Mouse (Mus musculus) large intestine, adult 2 months (tissue): ENCODE data around the gene Pm20d1. TPM values are rescaled to one million over a fixed set of nuclear protein-coding genes. Genes with fewer than 3 reads are reported as not detected.

Source experiments
- DNase-seq: peaks from one replicate; pipeline ENCODE4 v3.0.0-alpha.2; 2012; ENCODE audit warnings: low read depth, low spot score
- WGBS: fragments of 180-500 bp; shearing (Covaris S2); methylation state at CpG from one replicate; pipeline ENCODE4 v1.1.7; 2018; 5-methylcytosine and 5-hydroxymethylcytosine counted together
- polyA plus RNA-seq: library from polyadenylated mRNA; depleted of rRNA; stranded (reverse); fragments of >200 nt; gene quantifications from 2 replicates; pipeline ENCODE4 v1.2.3, GENCODE M21; 2012; rRNA removed

The Pm20d1 gene
- 25.8 and 41.6 TPM in 2 replicates for polyA plus RNA-seq

DNA sequence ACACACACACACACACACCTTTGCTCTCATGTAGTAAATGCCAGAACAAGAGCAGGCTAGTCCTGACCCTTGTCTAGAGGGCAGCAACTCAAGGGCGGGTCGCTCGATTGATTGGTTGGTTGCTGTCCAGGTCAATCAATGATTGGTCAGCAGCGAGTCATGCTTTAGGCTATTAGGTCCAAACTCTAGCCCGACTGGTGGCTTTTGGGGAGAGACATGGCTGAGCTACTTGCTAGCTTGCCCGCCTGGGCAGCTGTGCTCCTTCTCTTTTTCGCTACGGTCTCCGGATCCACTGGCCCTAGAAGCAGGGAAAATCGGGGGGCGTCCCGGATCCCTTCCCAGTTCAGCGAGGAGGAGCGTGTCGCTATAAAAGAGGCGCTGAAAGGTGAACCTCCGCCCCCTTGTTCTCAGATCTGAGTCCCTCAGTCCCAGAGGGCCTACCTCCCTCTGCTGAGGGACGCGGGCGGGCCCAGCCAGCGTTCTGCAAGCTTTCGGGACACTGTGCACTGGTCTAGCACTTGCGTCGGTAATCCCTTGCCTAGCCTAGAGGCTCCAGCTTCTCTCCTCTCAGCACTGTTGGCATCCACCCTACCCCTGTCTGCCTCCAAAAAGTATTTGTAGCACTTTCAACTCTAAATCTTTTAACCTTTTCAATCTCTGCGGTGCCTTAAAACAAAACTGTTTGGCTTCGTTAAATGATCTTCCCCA, at the start of gene Pm20d1:
Gene Pm20d1, plus strand, starts transcription at position 180 of the 708 bp plus-strand sequence.
- DNase-seq: peak; percentile 73
- 11% methylated on average over 26 of the region's 26 CpGs for WGBS

DNA sequence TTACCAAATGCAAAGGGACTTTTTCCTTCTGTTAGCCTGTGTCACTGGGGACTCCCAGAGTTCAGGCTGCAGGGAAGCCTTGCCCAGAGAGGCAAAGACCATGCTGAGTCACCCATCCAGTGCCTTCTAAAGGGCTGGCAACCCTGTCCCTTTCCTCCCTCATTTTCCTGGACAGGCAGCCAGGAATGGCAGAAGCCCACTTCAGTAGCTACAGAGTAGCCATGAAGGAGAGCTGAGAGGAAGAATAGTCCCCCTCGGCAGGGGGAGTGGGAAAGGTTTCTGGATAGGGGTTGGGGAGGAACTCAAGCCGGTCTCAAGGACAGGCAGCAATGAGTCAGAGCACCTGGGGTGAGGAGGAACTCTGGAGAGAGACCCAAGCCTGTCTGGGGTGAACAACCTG, 49.4 kb upstream of the Pm20d1 start:
- no peak for DNase-seq
- WGBS: 70% methylated on average over 2 of the region's 2 CpGs

DNA sequence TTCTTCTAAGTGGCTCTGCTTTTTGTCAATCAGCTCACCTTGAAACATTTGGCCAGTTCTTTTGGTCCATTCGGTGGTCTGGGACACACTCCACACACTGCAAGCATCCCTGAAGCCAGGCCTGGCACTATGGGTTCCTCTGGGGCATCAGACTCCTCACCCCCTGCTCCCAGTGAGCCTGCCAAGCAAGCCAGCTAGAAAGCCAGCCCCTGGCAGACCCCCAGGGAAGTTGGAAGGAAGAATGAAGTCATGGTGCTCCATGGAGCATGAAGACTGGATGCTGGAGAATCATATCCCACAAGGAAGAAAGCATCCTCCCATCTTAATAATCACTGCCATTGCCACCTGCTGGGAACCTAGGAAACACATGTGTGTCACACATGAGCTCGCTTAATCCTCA, 48.5 kb upstream of the Pm20d1 start:
- 71% methylated on average over 2 of the region's 2 CpGs for WGBS
- DNase-seq: no peak

GRCm38 (mm10) chr1:131749706-131750545, 47.3 kb upstream of the Pm20d1 start:
- WGBS: 70% methylated on average over 15 of the region's 15 CpGs
- no peak for DNase-seq

DNA sequence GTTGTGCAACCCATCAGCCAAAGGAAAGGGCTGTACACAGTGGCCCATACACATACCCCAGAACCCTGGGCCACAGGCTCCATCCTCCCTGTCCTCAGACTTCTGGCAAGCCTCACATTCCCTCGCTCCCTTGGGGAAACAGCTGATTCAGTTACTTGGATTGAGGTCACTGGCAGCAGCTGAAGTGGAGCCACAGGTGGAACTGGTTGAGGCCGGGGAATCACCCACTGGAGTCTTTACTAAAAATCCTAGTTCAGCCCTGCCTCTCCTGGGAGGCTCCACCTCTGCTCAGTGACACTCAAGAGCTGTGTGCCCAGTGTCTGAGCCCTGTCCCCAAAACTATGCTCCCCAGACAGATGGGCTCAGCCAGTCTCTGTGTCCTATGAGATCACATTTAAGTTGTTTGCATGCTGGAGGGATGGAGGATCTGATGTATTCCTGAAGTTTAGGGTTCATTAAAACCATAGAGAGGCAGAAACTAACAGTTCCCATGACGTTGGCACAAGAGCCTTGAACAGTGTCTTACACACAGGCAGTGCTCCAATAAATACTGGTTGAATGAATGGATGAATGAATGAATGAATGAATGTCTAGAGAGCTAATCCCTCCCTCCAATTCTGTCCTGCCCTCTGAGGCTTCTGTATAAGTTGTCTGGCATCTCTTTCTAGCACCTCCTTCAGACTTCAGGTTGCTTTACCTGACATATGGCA, 45.8 kb upstream of the Pm20d1 start:
- DNase-seq: no peak
- WGBS: 65% methylated on average over 3 of the region's 3 CpGs

GRCm38 (mm10) chr1:131751891-131752311, 45.3 kb upstream of the Pm20d1 start:
- DNase-seq: no peak
- WGBS: 26% methylated on average over 10 of the region's 10 CpGs

GRCm38 (mm10) chr1:131754212-131754829, 42.9 kb upstream of the Pm20d1 start:
- DNase-seq: no peak
- WGBS: 63% methylated on average over 3 of the region's 3 CpGs

DNA sequence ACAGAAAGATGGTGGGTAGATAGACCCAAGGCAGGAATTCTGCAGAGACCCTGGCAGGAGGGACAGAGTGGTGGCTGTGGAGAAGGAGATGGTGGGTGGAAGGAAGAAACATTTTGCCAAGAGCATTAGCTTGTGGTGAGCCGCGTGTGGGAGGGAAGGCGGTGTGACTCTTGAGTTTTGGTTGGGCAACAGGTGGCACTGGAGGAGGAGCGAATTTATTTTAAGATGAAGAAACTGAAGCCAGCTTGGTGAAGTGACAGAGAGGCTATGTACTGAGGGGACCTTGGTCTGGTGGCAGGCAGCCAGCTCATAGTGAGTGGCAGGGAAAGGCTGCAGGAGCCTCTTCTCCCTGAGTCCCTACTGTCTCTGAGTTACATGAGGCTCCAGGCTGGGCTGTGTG, 42.3 kb upstream of the Pm20d1 start:
- DNase-seq: no peak
- WGBS: 75% methylated on average over 4 of the region's 4 CpGs

GRCm38 (mm10) chr1:131757211-131757610, 40.0 kb upstream of the Pm20d1 start:
- no peak for DNase-seq
- WGBS: 90% methylated on average over 6 of the region's 6 CpGs

DNA sequence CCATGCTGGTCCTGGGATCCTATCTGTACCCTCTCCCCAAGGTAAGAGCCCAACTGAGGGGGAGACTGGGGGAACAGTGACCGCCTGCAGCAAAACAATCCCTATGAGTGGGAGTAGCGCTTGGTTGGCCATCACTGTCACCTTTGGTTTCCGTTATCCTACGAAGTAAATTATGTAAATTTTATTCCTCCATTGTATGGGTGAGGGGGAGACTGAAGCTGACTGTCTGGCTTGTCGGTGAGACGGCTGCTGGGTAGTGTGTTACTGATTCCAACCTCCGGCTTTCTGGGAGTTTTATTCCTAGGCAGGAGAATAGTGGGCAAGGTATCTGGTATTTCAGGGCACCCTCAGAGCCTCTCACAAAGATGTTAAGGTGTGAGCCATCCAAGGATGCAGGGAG, 38.4 kb upstream of the Pm20d1 start:
- WGBS: 86% methylated on average over 7 of the region's 7 CpGs
- DNase-seq: no peak

GRCm38 (mm10) chr1:131759667-131760427, 37.3 kb upstream of the Pm20d1 start:
- 58% methylated on average over 9 of the region's 9 CpGs for WGBS
- no peak for DNase-seq

DNA sequence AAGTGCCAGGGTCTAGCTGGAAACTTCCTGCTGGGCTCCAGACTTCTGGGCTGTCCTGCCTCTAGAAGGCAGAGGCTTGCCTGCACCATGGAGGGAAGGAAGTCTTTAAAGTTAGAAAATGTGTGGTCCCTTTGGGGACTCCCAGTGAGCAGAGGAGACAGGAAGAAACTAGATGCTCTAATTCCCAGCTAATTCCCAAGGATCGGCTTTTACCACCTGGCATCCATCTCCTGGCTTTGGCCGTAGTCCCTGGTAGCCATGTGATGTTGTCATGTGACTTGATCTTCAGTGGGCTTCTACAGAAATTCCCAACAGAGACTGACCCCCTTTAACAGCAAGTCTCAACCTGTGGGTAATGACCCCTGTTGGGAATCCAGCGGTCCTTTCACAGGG, 36.8 kb upstream of the Pm20d1 start:
- no peak for DNase-seq
- WGBS: 84% methylated on average over 3 of the region's 3 CpGs

DNA sequence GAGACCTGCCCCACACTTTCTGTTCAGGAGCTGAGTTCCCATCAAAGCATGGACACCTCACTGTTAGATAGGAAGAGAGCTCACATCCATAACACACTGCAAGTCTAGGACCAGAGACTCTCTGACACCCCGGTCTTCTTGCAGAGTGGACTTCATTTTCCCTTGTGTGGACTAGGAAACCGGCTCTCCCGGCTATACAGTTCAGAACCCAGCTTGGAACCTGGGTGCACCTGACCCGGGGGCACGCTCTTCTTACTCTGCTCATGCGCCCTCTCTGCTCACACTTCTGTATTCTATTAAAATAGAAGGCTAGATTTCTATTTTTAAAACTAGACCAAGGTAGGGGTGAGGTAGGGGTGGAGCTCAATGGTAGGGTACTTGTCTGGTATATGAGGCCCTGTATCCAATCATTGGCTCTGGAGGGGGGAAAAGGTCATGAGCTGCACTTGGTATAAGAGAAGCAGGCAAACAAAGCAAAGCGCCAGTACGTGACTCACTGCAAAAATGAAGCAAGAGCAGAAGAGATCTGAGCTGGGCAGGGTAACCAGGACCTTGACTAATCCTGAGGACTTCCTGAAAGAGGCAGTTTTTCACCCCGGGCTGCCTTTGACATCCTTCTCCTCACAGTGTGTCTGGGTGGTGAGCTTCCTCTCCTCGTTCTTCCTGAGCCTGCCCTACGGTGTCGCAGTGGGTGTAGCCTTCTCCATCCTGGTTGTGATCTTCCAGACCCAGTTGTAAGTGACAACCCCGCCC, 35.9 kb upstream of the Pm20d1 start:
- DNase-seq: no peak

DNA sequence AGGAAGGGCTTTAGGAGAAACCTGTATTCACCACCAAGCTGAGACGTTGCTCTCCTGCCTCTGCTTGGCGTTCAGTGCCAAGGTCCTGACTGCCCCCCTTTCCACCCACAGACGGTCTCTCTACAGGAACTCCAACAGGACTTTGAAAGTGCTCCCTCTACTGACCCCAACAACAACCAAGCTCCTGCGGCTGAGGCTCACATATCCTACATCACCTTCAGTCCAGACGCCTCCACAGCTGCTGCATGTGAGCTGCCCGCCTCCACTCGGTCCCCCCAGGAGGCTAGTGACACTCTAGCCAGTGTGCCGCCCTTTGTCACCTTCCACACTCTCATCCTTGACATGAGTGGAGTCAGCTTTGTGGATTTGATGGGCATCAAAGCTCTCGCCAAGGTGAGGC, 33.5 kb upstream of the Pm20d1 start:
- DNase-seq: no peak
- 62% methylated on average over 9 of the region's 9 CpGs for WGBS

More for the DNA sequence above, 35.9 kb upstream of the Pm20d1 start:
- 61% methylated on average over 13 of the region's 13 CpGs for WGBS

- DNase-seq: no peak
- WGBS: 52% methylated on average over 8 of the region's 8 CpGs
These were observed 32.4 kb upstream of the Pm20d1 start for GRCm38 (mm10) chr1:131764581-131765338.

GRCm38 (mm10) chr1:131765357-131766001, 31.7 kb upstream of the Pm20d1 start:
- WGBS: 12% methylated on average over 11 of the region's 11 CpGs
- DNase-seq: peak; percentile 18

DNA sequence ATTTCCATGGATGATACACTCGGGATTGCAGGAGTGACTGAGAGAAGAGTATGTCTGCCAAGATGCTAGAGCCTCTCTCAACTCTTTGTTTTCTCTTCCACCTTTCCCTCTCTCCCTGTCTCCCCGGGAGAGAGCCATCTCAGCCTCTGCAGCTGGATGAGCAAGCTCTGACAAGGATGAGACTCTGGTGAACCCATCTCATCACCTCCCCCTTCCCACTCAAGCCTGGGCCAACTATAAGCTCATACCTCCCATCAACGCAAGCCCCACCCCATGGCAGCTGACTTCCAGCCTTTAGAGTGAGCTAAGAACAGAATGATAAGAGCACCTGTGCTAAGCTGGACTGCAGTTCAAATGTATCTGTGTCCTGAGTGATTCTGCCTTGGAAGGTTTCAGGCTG, 27.9 kb upstream of the Pm20d1 start:
- DNase-seq: no peak
- WGBS: 61% methylated on average over 3 of the region's 3 CpGs
